Mouse (Mus musculus) small intestine, adult 2 months (tissue): ENCODE measurements around the gene Arpp19.

ENCODE experiments used
- CTCF ChIP-seq: fragments of 200-500 bp; IDR thresholded peaks from 2 replicates; pipeline ENCODE4 v1.5.1; 2012; ENCODE audit warnings: low read depth, mild to moderate bottlenecking, control low read depth, inconsistent platforms, low read length, moderate library complexity, mixed read lengths; ENCODE audit not compliant: insufficient replicate concordance, insufficient read length; ENCODE audit errors: extremely low read depth
- POLR2A ChIP-seq: fragments of 200-500 bp; IDR thresholded peaks from 2 replicates; pipeline ENCODE4 v1.6.1; 2012; ENCODE audit warnings: low read depth, mild to moderate bottlenecking, control low read depth, inconsistent platforms, low read length, moderate library complexity

DNA sequence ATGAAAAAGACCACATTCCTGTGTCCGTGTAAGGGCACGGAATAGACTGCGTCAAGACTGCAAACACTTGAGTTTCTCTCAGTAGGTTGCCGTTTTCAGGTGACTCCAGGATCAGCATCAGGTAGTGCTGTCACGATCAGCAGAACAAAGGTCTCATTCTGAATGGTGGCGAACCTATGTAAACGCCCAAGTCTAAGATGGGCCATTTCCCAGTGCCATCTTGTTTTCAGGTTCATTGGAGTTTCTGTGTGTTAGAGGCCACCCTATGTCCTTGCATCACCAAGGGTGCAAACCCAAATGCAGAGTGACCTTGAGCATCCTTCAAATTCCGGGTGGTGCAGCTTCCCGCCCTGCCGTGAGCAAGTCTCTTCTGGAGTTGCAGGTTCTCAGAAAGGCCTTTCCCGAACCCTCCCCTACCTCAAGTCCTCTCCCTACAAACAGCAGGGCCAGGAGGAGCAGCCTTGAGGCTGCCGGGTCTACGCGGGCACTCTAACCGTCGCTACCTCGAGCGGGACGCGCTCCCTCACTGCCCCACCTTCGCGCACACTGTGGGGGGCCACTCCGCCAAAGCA is 33.1 kb downstream of the Arpp19 start, which contains the start of gene Myo5a:
- TF ChIP-seq CTCF (no peak), POLR2A (no peak)
